8 mouse cellular contexts compared by ENCODE assay signal in genomic region chr12:77000705-77001284, GRCm38 (mm10). TPM values are rescaled to one million over a fixed set of nuclear protein-coding genes. Genes with fewer than 3 reads are reported as not detected.
DNase-seq lines count a peak whose midpoint lies in the region; ATAC-seq and TF ChIP-seq lines count a peak whose summit lies in the region.

No protein-coding gene starts in this region.

- no peak overlapping the region for H3K4me3 ChIP-seq in layer of hippocampus, adult 2 months
- H3K4me3 ChIP-seq in hindbrain, embryonic 11.5 days (ENCODE audit: low read depth, low read length) = no peak overlapping the region
- no peak overlapping the region for H3K4me3 ChIP-seq in limb, embryonic 14.5 days (replicated peaks; ENCODE audit: low read length)

- no peaks in the 10 kb centered on the region for H3K9me3 ChIP-seq in hindbrain, embryonic 11.5 days (ENCODE audit: control insufficient read depth, low read length)
- H3K9me3 ChIP-seq in limb, embryonic 14.5 days (ENCODE audit: control insufficient read depth, low read length) = no peaks in the 10 kb centered on the region

- H3K4me2 ChIP-seq in hindbrain, embryonic 11.5 days (replicated peaks; ENCODE audit: low read depth, low read length) = no peak overlapping the region
- H3K4me2 ChIP-seq in limb, embryonic 14.5 days (replicated peaks; ENCODE audit: low read depth, low read length, severe bottlenecking) = no peak overlapping the region

- DNase-seq in layer of hippocampus, adult 2 months (ENCODE audit: low spot score in 2 of 2) = no peak
- DNase-seq in layer of hippocampus, postnatal 36 days = no peak
- peak; percentile 55 for DNase-seq in embryo, embryonic 9.5 days (ENCODE audit: extremely low spot score)
- peak; percentile 59 for DNase-seq in hindbrain, embryonic 11.5 days (ENCODE audit: low spot score)
- DNase-seq in limb, embryonic 14.5 days (ENCODE audit: low spot score) = peak; percentile 52
- DNase-seq in naive thymus-derived CD4-positive, alpha-beta T cell, adult 2 months (ENCODE audit: low read depth) = peak; percentile 13
- no peak for DNase-seq in layer of hippocampus, adult 18-20 months (ENCODE audit: low spot score in 2 of 2)
- no peak for DNase-seq in urinary bladder, postnatal 10 days (ENCODE audit: low spot score)

- 0 out of 2 replicates have a peak, but pooled peaks cover 2% of the 10 kb centered on the region for H3K4me1 ChIP-seq in hindbrain, embryonic 11.5 days (replicated peaks; ENCODE audit: control insufficient read depth, insufficient read depth, low read length)
- H3K4me1 ChIP-seq in limb, embryonic 14.5 days (ENCODE audit: control insufficient read depth, insufficient read depth, low read length) = peaks cover 10% of the 10 kb centered on the region; the same call in 1 of the 2 replicates

- H3K36me3 ChIP-seq in hindbrain, embryonic 11.5 days (ENCODE audit: control insufficient read depth, insufficient read depth, low read length) = no peaks in the 10 kb centered on the region
- no peaks in the 10 kb centered on the region for H3K36me3 ChIP-seq in limb, embryonic 14.5 days (ENCODE audit: control insufficient read depth, insufficient read depth, low read length)

- peak; percentile 31 for TF ChIP-seq CTCF in layer of hippocampus, adult 2 months (conservative IDR thresholded peaks at IDR 0.05)

- no peak for TF ChIP-seq POLR2A in limb, embryonic 14.5 days (IDR thresholded peaks at IDR 0.05; ENCODE audit: borderline replicate concordance, extremely low read depth, insufficient read depth, insufficient read length)

- no peaks in the 10 kb centered on the region for H3K27me3 ChIP-seq in hindbrain, embryonic 11.5 days (ENCODE audit: control insufficient read depth, insufficient read depth, low read length)
- no peaks in the 10 kb centered on the region for H3K27me3 ChIP-seq in limb, embryonic 14.5 days (ENCODE audit: control insufficient read depth, insufficient read depth, low read length)

- H3K27ac ChIP-seq in layer of hippocampus, adult 2 months = no peak overlapping the region
- H3K27ac ChIP-seq in hindbrain, embryonic 11.5 days (ENCODE audit: low read depth, low read length) = no peak overlapping the region
- H3K27ac ChIP-seq in limb, embryonic 14.5 days (replicated peaks; ENCODE audit: low read depth, low read length) = 0 out of 2 replicates have a peak overlapping the region, but pooled peaks have one; percentile 19

- no peak overlapping the region for H3K9ac ChIP-seq in hindbrain, embryonic 11.5 days (ENCODE audit: low read depth, low read length)
- H3K9ac ChIP-seq in limb, embryonic 14.5 days (ENCODE audit: low read depth, low read length, severe bottlenecking) = no peak overlapping the region

- 7% methylated on average over 6 of the region's 6 CpGs for WGBS in hindbrain, embryonic 11.5 days
- 8% methylated on average over 6 of the region's 6 CpGs for WGBS in limb, embryonic 14.5 days

- ATAC-seq in hindbrain, embryonic 11.5 days (ENCODE audit: low FRiP score) = peak; percentile 84
- ATAC-seq in limb, embryonic 14.5 days (ENCODE audit: low FRiP score, low read depth) = peak; percentile 76

RNA-seq across cellular contexts. Expression of gene Max, which starts 38.8 kb away (rescaled TPM):
- total RNA-seq in layer of hippocampus, adult 2 months (2021) = 10 to 100 TPM; 69.6 to 78.7 TPM
- 10 to 100 TPM; 72.0 to 76.5 TPM for total RNA-seq in layer of hippocampus, postnatal 36 days (2021)
- polyA plus RNA-seq in hindbrain, embryonic 11.5 days (2014; fragmentation: Nextera tagmentation; extraction: Ambion mirVana) = 36.9 and 48.4 TPM in 2 replicates
- polyA plus RNA-seq in limb, embryonic 14.5 days (2012; rRNA removed) = 54.8 and 59.9 TPM in 2 replicates
- polyA plus RNA-seq in limb, embryonic 14.5 days (2014; fragmentation: Nextera tagmentation; extraction: Ambion mirVana) = 33.6 and 36.2 TPM in 2 replicates
- total RNA-seq in layer of hippocampus, adult 18-20 months (2021) = 10 to 100 TPM; 75.3 to 76.5 TPM

Comparison
In these comparisons a context has a peak if more than half of its experiments do, and no peak if none do; other contexts are left out.
1. DNase-seq: peak in embryo, embryonic 9.5 days (single experiment), hindbrain, embryonic 11.5 days (single experiment), limb, embryonic 14.5 days (single experiment) and naive thymus-derived CD4-positive, alpha-beta T cell, adult 2 months (single experiment); none in layer of hippocampus, adult 2 months (0 of 2), layer of hippocampus, postnatal 36 days (0 of 2), layer of hippocampus, adult 18-20 months (0 of 2) and urinary bladder, postnatal 10 days (single experiment).